Mouse (Mus musculus): ENCODE measurements around the gene Prkcg. TPM values are rescaled to one million over a fixed set of nuclear protein-coding genes. Genes with fewer than 3 reads are reported as not detected.

Gene Prkcg
- polyA plus RNA-seq, 1 experiment from 2014 or later = 0.09 TPM

GRCm38 (mm10) chr7:3360678-3361077, 71.7 kb downstream of the Prkcg start:
- DNase-seq = no peak
- no peak for TF ChIP-seq EP300 (IDR thresholded peaks at IDR 0.05; ENCODE audit: low read depth)
- no peak for TF ChIP-seq CTCF (IDR thresholded peaks at IDR 0.05; ENCODE audit: low read depth)
- Histone ChIP-seq H3K4me2 (ENCODE audit: low read depth, low read length) (no peak overlapping the region), H3K4me1 (ENCODE audit: insufficient read depth) (no peaks in the 10 kb centered on the region), H3K27me3 (ENCODE audit: insufficient read depth, low read length) (peaks cover 2% of the 10 kb centered on the region), H3K9me3 (ENCODE audit: low read length) (no peaks in the 10 kb centered on the region), H3K36me3 (replicated peaks; ENCODE audit: insufficient read depth, low read length) (no peaks in the 10 kb centered on the region), H3K4me3 (ENCODE audit: low read depth, low read length) (no peak overlapping the region), H3K9ac (replicated peaks) (no peak overlapping the region), H3K27ac (ENCODE audit: low read depth) (no peak overlapping the region)
- no peak for ATAC-seq
- WGBS (ENCODE audit: insufficient replicate concordance) = 64% methylated on average over 1 of the region's 1 CpGs

GRCm38 (mm10) chr7:3365547-3366279, 76.7 kb downstream of the Prkcg start:
- no peak overlapping the region for H3K4me3 ChIP-seq (ENCODE audit: low read depth, low read length)
- H3K9ac ChIP-seq (replicated peaks) = no peak overlapping the region
- 24% methylated on average over 11 of the region's 11 CpGs for WGBS (ENCODE audit: insufficient replicate concordance)
- no peaks in the 10 kb centered on the region for H3K4me1 ChIP-seq (ENCODE audit: insufficient read depth)
- H3K27me3 ChIP-seq (ENCODE audit: insufficient read depth, low read length) = peaks cover 31% of the 10 kb centered on the region
- no peak overlapping the region for H3K4me2 ChIP-seq (ENCODE audit: low read depth, low read length)
- no peak for TF ChIP-seq EP300 (IDR thresholded peaks at IDR 0.05; ENCODE audit: low read depth)
- no peak for TF ChIP-seq CTCF (IDR thresholded peaks at IDR 0.05; ENCODE audit: low read depth)
- H3K27ac ChIP-seq (ENCODE audit: low read depth) = no peak overlapping the region
- no peaks in the 10 kb centered on the region for H3K36me3 ChIP-seq (replicated peaks; ENCODE audit: insufficient read depth, low read length)
- DNase-seq (no peak), ATAC-seq (no peak)
- H3K9me3 ChIP-seq (ENCODE audit: low read length) = no peaks in the 10 kb centered on the region

GRCm38 (mm10) chr7:3366705-3367516, 77.9 kb downstream of the Prkcg start:
- no peak for DNase-seq
- H3K27ac ChIP-seq (ENCODE audit: low read depth) = no peak overlapping the region
- H3K4me2 ChIP-seq (ENCODE audit: low read depth, low read length) = peak overlapping the region; percentile 3; the same call in 1 of the 2 replicates
- H3K9me3 ChIP-seq (ENCODE audit: low read length) = no peaks in the 10 kb centered on the region
- no peak overlapping the region for H3K4me3 ChIP-seq (ENCODE audit: low read depth, low read length)
- peaks cover 31% of the 10 kb centered on the region for H3K27me3 ChIP-seq (ENCODE audit: insufficient read depth, low read length)
- ATAC-seq = no peak
- TF ChIP-seq CTCF (IDR thresholded peaks at IDR 0.05; ENCODE audit: low read depth) (no peak), EP300 (IDR thresholded peaks at IDR 0.05; ENCODE audit: low read depth) (no peak)
- H3K4me1 ChIP-seq (ENCODE audit: insufficient read depth) = no peaks in the 10 kb centered on the region
- no peaks in the 10 kb centered on the region for H3K36me3 ChIP-seq (replicated peaks; ENCODE audit: insufficient read depth, low read length)
- H3K9ac ChIP-seq (replicated peaks) = no peak overlapping the region
- WGBS (ENCODE audit: insufficient replicate concordance) = 3% methylated on average over 42 of the region's 42 CpGs

GRCm38 (mm10) chr7:3367569-3367968, 78.6 kb downstream of the Prkcg start:
- TF ChIP-seq EP300 (IDR thresholded peaks at IDR 0.05; ENCODE audit: low read depth) (no peak), CTCF (IDR thresholded peaks at IDR 0.05; ENCODE audit: low read depth) (no peak)
- no peak for ATAC-seq

GRCm38 (mm10) chr7:3368311-3368710, 79.3 kb downstream of the Prkcg start:
- ATAC-seq (no peak), DNase-seq (no peak)
- Histone ChIP-seq H3K27ac (ENCODE audit: low read depth) (no peak overlapping the region), H3K4me2 (ENCODE audit: low read depth, low read length) (no peak overlapping the region), H3K27me3 (ENCODE audit: insufficient read depth, low read length) (peaks cover 31% of the 10 kb centered on the region), H3K36me3 (replicated peaks; ENCODE audit: insufficient read depth, low read length) (no peaks in the 10 kb centered on the region), H3K4me1 (ENCODE audit: insufficient read depth) (no peaks in the 10 kb centered on the region), H3K9me3 (ENCODE audit: low read length) (no peaks in the 10 kb centered on the region), H3K9ac (replicated peaks) (no peak overlapping the region), H3K4me3 (ENCODE audit: low read depth, low read length) (no peak overlapping the region)
- 23% methylated on average over 12 of the region's 12 CpGs for WGBS (ENCODE audit: insufficient replicate concordance)
- no peak for TF ChIP-seq CTCF (IDR thresholded peaks at IDR 0.05; ENCODE audit: low read depth)
- TF ChIP-seq EP300 (IDR thresholded peaks at IDR 0.05; ENCODE audit: low read depth) = no peak

More at GRCm38 (mm10) chr7:3367569-3367968, 78.6 kb downstream of the Prkcg start:
- no peak for DNase-seq
- WGBS (ENCODE audit: insufficient replicate concordance) = 6% methylated on average over 9 of the region's 11 CpGs
- Histone ChIP-seq H3K9me3 (ENCODE audit: low read length) (no peaks in the 10 kb centered on the region), H3K4me2 (ENCODE audit: low read depth, low read length) (no peak overlapping the region), H3K4me3 (ENCODE audit: low read depth, low read length) (no peak overlapping the region), H3K9ac (replicated peaks) (no peak overlapping the region), H3K4me1 (ENCODE audit: insufficient read depth) (no peaks in the 10 kb centered on the region), H3K27ac (ENCODE audit: low read depth) (no peak overlapping the region), H3K27me3 (ENCODE audit: insufficient read depth, low read length) (peaks cover 31% of the 10 kb centered on the region), H3K36me3 (replicated peaks; ENCODE audit: insufficient read depth, low read length) (no peaks in the 10 kb centered on the region)

- WGBS (ENCODE audit: insufficient replicate concordance) = 51% methylated on average over 6 of the region's 6 CpGs
- ATAC-seq = no peak
- peaks cover 31% of the 10 kb centered on the region for H3K27me3 ChIP-seq (ENCODE audit: insufficient read depth, low read length)
These were observed 80.2 kb downstream of the Prkcg start for GRCm38 (mm10) chr7:3369189-3369588.

More at GRCm38 (mm10) chr7:3369189-3369588, 80.2 kb downstream of the Prkcg start:
- no peak for DNase-seq
- Histone ChIP-seq H3K9me3 (ENCODE audit: low read length) (no peaks in the 10 kb centered on the region), H3K4me2 (ENCODE audit: low read depth, low read length) (no peak overlapping the region), H3K4me3 (ENCODE audit: low read depth, low read length) (no peak overlapping the region), H3K4me1 (ENCODE audit: insufficient read depth) (no peaks in the 10 kb centered on the region), H3K9ac (replicated peaks) (no peak overlapping the region), H3K36me3 (replicated peaks; ENCODE audit: insufficient read depth, low read length) (no peaks in the 10 kb centered on the region), H3K27ac (ENCODE audit: low read depth) (no peak overlapping the region)
- TF ChIP-seq EP300 (IDR thresholded peaks at IDR 0.05; ENCODE audit: low read depth) (no peak), CTCF (IDR thresholded peaks at IDR 0.05; ENCODE audit: low read depth) (no peak)

Data from liver, postnatal 0 days (tissue).